Mouse (Mus musculus) E14TG2a.4 (cell line): Measurements from ENCODE around the gene Kremen2.

Source experiments
- CTCF ChIP-seq: conservative IDR thresholded peaks from 2 replicates; pipeline ENCODE4 v1.5.1; 2014; ENCODE audit warnings: low read length
- NANOG ChIP-seq: IDR thresholded peaks from 2 replicates; pipeline ENCODE4 v1.6.1; 2014; ENCODE audit warnings: borderline replicate concordance, low read length, mixed read lengths

GRCm38 (mm10) chr17:23719455-23719854, 26.2 kb downstream of the Kremen2 start:
- TF ChIP-seq CTCF: no peak
- no peak for TF ChIP-seq NANOG
